Mouse (Mus musculus) neural tube, embryonic 10.5 days (tissue): ENCODE data around the gene Cpa4.

Experiments used
- DNase-seq: peaks from one replicate; pipeline ENCODE4 v3.0.0-alpha.2; 2017; ENCODE audit warnings: low spot score; ENCODE audit errors: extremely low spot score

The Cpa4 gene

GRCm38 (mm10) chr6:30624763-30625162, 56.6 kb downstream of the Cpa4 start:
- DNase-seq: no peak

GRCm38 (mm10) chr6:30628152-30628551, 60.0 kb downstream of the Cpa4 start:
- no peak for DNase-seq

- no peak for DNase-seq
Observed at GRCm38 (mm10) chr6:30629989-30630388, 61.8 kb downstream of the Cpa4 start.

- no peak for DNase-seq
Observed at GRCm38 (mm10) chr6:30635361-30635862, 67.2 kb downstream of the Cpa4 start.

- DNase-seq: peak; percentile 64
Observed at GRCm38 (mm10) chr6:30636186-30636842, 68.1 kb downstream of the Cpa4 start.

- DNase-seq: no peak
Observed at GRCm38 (mm10) chr6:30638674-30639268, 70.6 kb downstream of the Cpa4 start, which contains the start of gene Cpa1. Cpa1 (plus strand) TSS chr6:30639218.
